Mouse (Mus musculus): ENCODE measurements around the gene Adam8. TPM values are rescaled to one million over a fixed set of nuclear protein-coding genes. Genes with fewer than 3 reads are reported as not detected.
A peak's percentile ranks its signal among the peaks of the same experiment; 100 is the strongest.

The Adam8 gene
- polyA plus RNA-seq (2015; fragmentation: Nextera tagmentation; extraction: Ambion mirVana) = 1.3 and 2.2 TPM in 2 replicates

GRCm38 (mm10) chr7:139992406-139992805 lies at the start of gene Adam8:
TSS of gene Adam8 (minus strand) at chr7:139992562.
- Histone ChIP-seq H3K27me3 (replicated peaks) (no peaks in the 10 kb centered on the region), H3K9ac (no peak within 1 kb of the TSS), H3K27ac (no peak within 1 kb of the TSS), H3K9me3 (no peaks in the 10 kb centered on the region), H3K36me3 (peaks cover 6% of the 10 kb centered on the region), H3K4me2 (replicated peaks) (no peak within 1 kb of the TSS), H3K4me3 (replicated peaks) (no peak within 1 kb of the TSS), H3K4me1 (replicated peaks) (no peaks in the 10 kb centered on the region)
- WGBS = 24% methylated on average over 7 of the region's 7 CpGs
- peak; percentile 77 for ATAC-seq

GRCm38 (mm10) chr7:140037171-140037555 lies 44.8 kb upstream of the Adam8 start:
- ATAC-seq = no peak

DNA sequence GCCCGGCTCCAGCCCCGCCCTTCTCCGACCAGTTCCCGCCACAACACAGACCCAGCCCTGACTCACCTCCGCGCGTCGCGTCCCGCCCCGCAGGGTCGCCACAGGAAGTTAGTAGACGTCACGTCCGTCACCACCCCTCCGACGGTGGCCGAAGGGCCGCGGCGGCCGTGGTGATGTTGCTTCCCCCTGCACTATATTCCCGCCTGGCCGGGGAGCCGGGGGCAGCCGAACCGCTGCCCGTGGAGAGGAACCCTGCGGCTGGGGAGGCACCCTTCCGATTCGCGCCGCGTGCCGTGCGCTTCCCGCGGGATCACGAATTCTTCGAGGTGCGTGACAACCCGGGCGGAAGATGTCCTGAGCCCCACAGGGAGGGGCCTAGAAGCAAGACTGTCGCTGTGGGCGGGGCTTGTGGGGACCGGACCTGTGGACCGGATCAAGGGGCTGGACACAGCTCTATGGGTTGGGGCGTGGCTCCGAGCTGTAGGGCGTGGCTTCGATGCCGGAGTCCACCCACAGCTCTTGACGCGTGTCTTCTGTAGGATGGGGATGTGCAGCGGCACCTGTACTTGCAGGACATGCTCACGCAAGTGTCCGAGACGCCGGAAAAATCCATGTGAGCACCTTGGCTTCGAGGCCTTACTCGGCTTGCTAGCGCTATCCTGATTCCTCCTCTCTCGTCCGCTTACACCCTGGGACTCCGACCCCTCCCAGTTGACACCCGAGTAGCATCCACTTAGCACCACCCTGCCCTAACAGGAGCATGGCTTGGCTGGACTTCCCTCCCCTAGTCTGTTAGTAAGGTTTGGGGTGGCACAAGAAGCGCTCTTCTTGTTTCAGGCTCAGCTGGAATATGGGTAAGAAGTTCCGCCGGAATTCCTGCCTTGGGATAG lies 44.2 kb upstream of the Adam8 start, which contains the start of the genes Zfp511 and Tubgcp2:
Gene Zfp511, plus strand, starts transcription at position 111 of the 890 bp plus-strand sequence.
Gene Tubgcp2, minus strand, starts transcription at position 389 of the 890 bp plus-strand sequence.
- Histone ChIP-seq H3K9me3 (no peaks in the 10 kb centered on the region), H3K27ac (peak within 1 kb of the TSS; percentile 90), H3K4me2 (replicated peaks) (peak within 1 kb of the TSS; percentile 94), H3K4me3 (replicated peaks) (peak within 1 kb of the TSS; percentile 87), H3K9ac (peak within 1 kb of the TSS; percentile 84), H3K27me3 (replicated peaks) (no peaks in the 10 kb centered on the region), H3K36me3 (peaks cover 16% of the 10 kb centered on the region), H3K4me1 (replicated peaks) (peaks cover 12% of the 10 kb centered on the region)
- peak; percentile 99 for ATAC-seq
- whole genome bisulfite sequencing = 1% methylated on average over 68 of the region's 69 CpGs

More at GRCm38 (mm10) chr7:140037171-140037555, 44.8 kb upstream of the Adam8 start:
- peak overlapping the region; percentile 94 for H3K4me2 ChIP-seq (replicated peaks)
- WGBS = 47% methylated on average over 3 of the region's 3 CpGs
- H3K9me3 ChIP-seq = no peaks in the 10 kb centered on the region
- H3K9ac ChIP-seq = peak overlapping the region; percentile 44; the same call in 1 of the 2 replicates
- H3K4me3 ChIP-seq (replicated peaks) = peak overlapping the region; percentile 87
- peaks cover 12% of the 10 kb centered on the region for H3K36me3 ChIP-seq
- H3K27me3 ChIP-seq (replicated peaks) = no peaks in the 10 kb centered on the region
- H3K27ac ChIP-seq = no peak overlapping the region
- peaks cover 12% of the 10 kb centered on the region for H3K4me1 ChIP-seq (replicated peaks)

DNA sequence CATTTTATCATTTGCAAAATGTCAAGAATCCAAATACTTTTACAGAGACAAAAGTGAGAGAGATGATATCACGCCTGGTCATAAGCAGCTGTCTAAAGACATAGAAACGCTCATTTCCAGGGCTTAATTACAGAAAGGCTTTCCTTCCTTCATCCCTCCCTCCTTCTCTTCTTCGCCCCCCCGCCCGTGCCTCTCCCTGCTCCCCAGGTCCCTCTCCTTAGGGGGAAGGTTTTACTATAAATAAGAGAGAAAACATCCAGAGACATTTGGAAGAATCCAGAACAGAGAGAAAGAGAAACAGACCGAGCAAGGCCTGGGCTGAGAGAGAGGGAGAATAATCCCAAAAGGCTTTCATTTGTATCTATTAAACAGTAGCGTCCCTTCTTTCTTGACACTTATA lies 43.1 kb upstream of the Adam8 start:
- Histone ChIP-seq H3K9me3 (no peaks in the 10 kb centered on the region), H3K27me3 (replicated peaks) (no peaks in the 10 kb centered on the region), H3K9ac (peak overlapping the region; percentile 84), H3K36me3 (peaks cover 17% of the 10 kb centered on the region; the same call in 1 of the 2 replicates), H3K4me2 (replicated peaks) (peak overlapping the region; percentile 94), H3K27ac (no peak overlapping the region), H3K4me3 (replicated peaks) (peak overlapping the region; percentile 87), H3K4me1 (replicated peaks) (peaks cover 12% of the 10 kb centered on the region)
- ATAC-seq = no peak
- 15% methylated on average over 7 of the region's 7 CpGs for WGBS

DNA sequence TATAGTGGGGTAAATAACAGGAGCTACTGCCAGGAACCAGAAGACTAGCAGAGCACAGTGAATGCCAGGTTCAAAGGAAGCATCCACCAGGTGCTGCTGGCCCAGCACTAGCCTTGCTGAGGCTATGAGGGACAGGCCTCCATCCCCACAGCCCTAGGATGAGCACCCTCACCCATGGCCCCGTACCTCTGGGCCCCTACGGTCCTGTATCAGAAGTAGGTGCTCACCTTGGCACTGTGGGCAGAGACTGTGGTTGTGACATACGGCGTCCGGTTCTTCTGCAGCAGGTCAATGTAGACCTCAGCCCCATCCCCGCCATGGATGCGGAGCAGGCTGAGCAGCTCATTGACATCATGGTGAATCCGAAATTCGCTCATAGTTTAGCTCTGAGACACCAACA lies 41.0 kb upstream of the Adam8 start:
- Histone ChIP-seq H3K36me3 (peaks cover 32% of the 10 kb centered on the region), H3K9ac (no peak overlapping the region), H3K4me1 (replicated peaks) (peaks cover 12% of the 10 kb centered on the region), H3K27ac (no peak overlapping the region), H3K4me2 (replicated peaks) (no peak overlapping the region), H3K9me3 (no peaks in the 10 kb centered on the region), H3K27me3 (replicated peaks) (no peaks in the 10 kb centered on the region), H3K4me3 (replicated peaks) (no peak overlapping the region)
- no peak for ATAC-seq
- 98% methylated on average over 9 of the region's 9 CpGs for WGBS

- Histone ChIP-seq H3K36me3 (peaks cover 37% of the 10 kb centered on the region), H3K4me2 (replicated peaks) (no peak overlapping the region), H3K4me3 (replicated peaks) (no peak overlapping the region), H3K9me3 (no peaks in the 10 kb centered on the region), H3K4me1 (replicated peaks) (peaks cover 12% of the 10 kb centered on the region), H3K27ac (no peak overlapping the region), H3K9ac (no peak overlapping the region), H3K27me3 (replicated peaks) (no peaks in the 10 kb centered on the region)
- no peak for ATAC-seq
- WGBS = 94% methylated on average over 10 of the region's 10 CpGs
Observed at GRCm38 (mm10) chr7:140032366-140032765, 40.0 kb upstream of the Adam8 start.

DNA sequence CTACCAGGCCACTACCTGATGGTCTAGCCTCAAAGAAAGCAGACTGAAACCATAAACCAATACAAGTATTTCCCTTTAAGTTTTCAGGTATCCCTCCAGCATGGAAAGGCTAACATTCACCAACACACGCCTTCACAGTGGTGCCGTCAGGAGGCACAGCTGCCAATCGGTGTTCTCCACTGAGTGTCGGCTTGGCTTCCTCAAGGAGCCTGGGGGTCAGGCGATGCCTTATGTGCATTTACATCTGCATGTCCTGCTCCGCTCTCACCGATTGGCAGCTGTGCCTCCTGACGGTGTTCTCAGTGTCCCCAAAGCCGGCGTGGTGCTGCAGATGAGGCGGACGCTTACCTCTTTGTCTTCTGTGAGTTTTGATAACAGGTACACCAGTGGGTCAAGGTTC lies 39.4 kb upstream of the Adam8 start:
- Histone ChIP-seq H3K4me2 (replicated peaks) (no peak overlapping the region), H3K9ac (no peak overlapping the region), H3K4me3 (replicated peaks) (no peak overlapping the region), H3K4me1 (replicated peaks) (peaks cover 6% of the 10 kb centered on the region), H3K9me3 (no peaks in the 10 kb centered on the region), H3K27me3 (replicated peaks) (no peaks in the 10 kb centered on the region), H3K27ac (no peak overlapping the region), H3K36me3 (peaks cover 37% of the 10 kb centered on the region)
- no peak for ATAC-seq
- 95% methylated on average over 12 of the region's 12 CpGs for WGBS

DNA sequence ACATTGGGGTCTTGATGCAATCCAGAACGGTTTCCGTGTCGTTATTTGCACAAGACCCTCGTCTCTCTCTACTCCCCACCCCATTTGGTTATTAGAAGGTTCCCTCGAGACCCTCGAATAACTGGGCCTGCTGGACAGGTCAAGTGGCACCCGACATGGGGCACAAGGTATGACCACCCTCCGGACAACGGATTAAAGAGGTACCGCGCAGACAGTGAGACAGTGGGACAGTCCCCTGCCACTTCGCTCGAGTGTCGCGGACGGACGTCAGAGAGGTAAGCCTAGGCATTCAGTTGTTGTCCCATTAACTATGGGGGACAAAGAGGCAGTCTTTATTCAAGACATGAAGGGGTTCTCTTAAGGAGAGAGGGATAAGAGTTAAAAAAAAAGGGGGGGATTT lies 19.0 kb upstream of the Adam8 start:
- WGBS = 98% methylated on average over 17 of the region's 17 CpGs

DNA sequence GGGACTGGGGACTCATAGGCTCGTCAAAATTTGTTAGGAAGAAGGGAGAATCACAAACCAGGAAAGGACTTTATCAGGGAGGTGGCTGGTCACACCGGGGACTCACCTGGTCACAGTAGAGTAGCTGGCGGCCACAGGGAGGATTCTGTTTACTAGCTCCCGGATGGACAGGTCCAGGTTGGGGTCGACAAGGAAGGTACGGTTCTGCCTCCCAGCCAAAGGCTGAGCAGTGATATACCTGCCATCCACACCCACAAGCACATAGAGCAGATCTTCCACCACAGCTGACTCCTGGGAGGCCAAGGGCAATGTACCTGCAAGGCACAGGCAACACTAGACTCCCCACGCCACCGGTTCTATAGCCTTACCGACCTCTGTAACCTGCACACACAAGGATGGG lies 15.4 kb upstream of the Adam8 start:
- H3K9me3 ChIP-seq = no peaks in the 10 kb centered on the region
- 92% methylated on average over 9 of the region's 9 CpGs for WGBS
- H3K27me3 ChIP-seq (replicated peaks) = no peaks in the 10 kb centered on the region
- H3K27ac ChIP-seq = no peak overlapping the region
- H3K4me1 ChIP-seq (replicated peaks) = no peaks in the 10 kb centered on the region
- H3K36me3 ChIP-seq = peaks cover 25% of the 10 kb centered on the region
- ATAC-seq = no peak
- no peak overlapping the region for H3K4me2 ChIP-seq (replicated peaks)
- no peak overlapping the region for H3K9ac ChIP-seq
- H3K4me3 ChIP-seq (replicated peaks) = no peak overlapping the region

More for the DNA sequence above, 19.0 kb upstream of the Adam8 start:
- Histone ChIP-seq H3K4me2 (replicated peaks) (no peak overlapping the region), H3K9me3 (no peaks in the 10 kb centered on the region), H3K4me3 (replicated peaks) (no peak overlapping the region), H3K27me3 (replicated peaks) (no peaks in the 10 kb centered on the region), H3K4me1 (replicated peaks) (no peaks in the 10 kb centered on the region), H3K27ac (no peak overlapping the region), H3K36me3 (peaks cover 5% of the 10 kb centered on the region; the same call in 1 of the 2 replicates), H3K9ac (no peak overlapping the region)
- ATAC-seq = no peak

DNA sequence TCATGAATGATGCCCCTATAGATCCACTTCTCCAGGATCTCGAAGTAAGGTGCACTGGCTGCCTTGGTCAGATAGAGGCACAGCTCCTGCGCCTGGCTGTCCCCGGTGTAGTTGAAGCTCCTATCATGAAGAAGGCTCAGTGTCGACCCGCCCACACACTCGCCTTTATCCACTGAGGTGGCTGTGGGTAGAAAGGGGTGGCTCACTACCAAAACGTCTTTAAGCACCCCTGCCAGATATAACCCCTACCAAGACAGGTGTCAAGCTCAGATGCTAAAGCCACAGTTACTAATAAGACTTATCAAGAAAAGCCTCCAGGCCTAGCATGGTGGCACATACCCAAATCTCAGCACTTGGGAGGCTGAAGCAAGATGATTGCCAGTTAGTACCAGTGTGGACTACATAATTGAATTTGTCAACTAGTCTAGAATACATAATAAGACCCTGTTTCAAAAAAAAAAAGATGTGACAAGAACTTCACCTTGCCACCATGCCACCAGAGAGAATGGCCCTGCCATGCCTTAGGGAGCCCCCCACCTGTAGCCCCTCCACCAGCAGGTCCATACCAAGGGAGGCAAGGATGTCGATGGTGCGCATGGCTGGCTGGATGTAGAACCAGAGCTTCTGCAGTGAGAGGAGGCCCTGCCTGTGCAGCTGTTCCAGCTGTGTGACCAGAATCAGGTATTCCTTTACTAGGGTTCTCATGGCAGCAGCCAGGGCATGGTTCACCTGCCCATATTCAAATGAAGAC lies 14.7 kb upstream of the Adam8 start:
- H3K27ac ChIP-seq = no peak overlapping the region
- H3K36me3 ChIP-seq = peaks cover 28% of the 10 kb centered on the region
- no peak for ATAC-seq
- WGBS = 93% methylated on average over 9 of the region's 9 CpGs
- no peak overlapping the region for H3K4me3 ChIP-seq (replicated peaks)
- no peak overlapping the region for H3K4me2 ChIP-seq (replicated peaks)
- no peaks in the 10 kb centered on the region for H3K27me3 ChIP-seq (replicated peaks)
- H3K9ac ChIP-seq = no peak overlapping the region
- no peaks in the 10 kb centered on the region for H3K9me3 ChIP-seq
- H3K4me1 ChIP-seq (replicated peaks) = no peaks in the 10 kb centered on the region

DNA sequence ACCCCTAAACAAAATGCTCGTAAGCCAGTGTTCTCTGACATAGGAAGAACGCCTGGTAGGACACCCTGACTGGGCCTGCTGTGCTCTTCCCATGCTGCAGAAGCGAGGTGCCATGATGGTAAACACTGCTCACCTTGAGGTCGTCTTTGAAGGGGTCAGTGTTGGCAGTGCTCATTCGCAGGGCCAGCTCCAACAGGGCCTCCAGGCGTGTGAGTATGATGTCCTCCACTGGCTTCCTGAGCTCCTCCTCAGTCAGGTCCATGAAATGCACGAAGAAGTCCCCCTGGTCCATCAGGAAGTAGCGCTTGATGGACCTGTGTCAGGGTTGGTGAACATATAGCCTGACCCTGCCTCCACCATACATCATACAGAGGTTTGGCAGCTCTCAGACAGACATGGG lies 12.3 kb upstream of the Adam8 start:
- 86% methylated on average over 8 of the region's 8 CpGs for WGBS
- peaks cover 37% of the 10 kb centered on the region for H3K36me3 ChIP-seq
- no peak overlapping the region for H3K9ac ChIP-seq
- no peak overlapping the region for H3K4me3 ChIP-seq (replicated peaks)
- H3K9me3 ChIP-seq = no peaks in the 10 kb centered on the region
- ATAC-seq = no peak
- H3K27me3 ChIP-seq (replicated peaks) = no peaks in the 10 kb centered on the region
- no peak overlapping the region for H3K27ac ChIP-seq
- no peak overlapping the region for H3K4me2 ChIP-seq (replicated peaks)
- no peaks in the 10 kb centered on the region for H3K4me1 ChIP-seq (replicated peaks)

DNA sequence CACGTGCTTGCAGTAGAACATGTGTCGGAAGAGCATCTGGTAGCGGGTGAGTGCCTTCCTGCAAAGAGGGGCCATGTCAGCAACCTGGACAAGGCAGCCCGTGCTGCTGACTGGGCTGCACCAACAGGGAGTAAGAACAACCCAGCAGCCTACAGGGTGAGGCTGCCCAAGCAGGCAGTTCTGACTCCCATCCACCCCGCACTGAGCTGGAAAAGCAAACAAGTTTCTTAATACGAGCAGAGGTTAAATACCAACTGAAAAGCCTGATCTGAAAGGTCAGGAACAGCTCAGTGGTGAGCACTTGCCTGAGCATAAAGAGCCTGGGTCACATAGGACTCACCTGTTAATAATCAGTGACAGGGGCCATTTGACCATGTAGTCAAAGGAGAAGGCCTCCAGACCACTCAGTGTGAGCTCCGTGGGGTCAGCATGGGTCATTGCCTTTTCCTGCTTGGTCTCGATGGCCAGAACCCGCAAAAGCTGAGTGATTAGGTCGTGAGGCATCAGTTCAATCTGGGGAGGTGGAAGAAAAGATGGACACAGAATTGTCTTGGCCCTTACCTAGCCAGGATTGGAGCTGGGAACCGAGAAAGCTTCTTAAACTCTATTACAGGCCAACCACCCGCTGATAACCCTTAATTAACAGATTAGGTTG lies 8.9 kb upstream of the Adam8 start:
- no peak overlapping the region for H3K9ac ChIP-seq
- H3K4me3 ChIP-seq (replicated peaks) = no peak overlapping the region
- no peak overlapping the region for H3K4me2 ChIP-seq (replicated peaks)
- no peaks in the 10 kb centered on the region for H3K9me3 ChIP-seq
- no peak overlapping the region for H3K27ac ChIP-seq
- 86% methylated on average over 12 of the region's 12 CpGs for WGBS
- peaks cover 42% of the 10 kb centered on the region for H3K36me3 ChIP-seq
- no peak for ATAC-seq
- no peaks in the 10 kb centered on the region for H3K27me3 ChIP-seq (replicated peaks)
- H3K4me1 ChIP-seq (replicated peaks) = no peaks in the 10 kb centered on the region
